Mouse (Mus musculus): ENCODE results near the gene Psip1.
"Not testable (repeated sequence)": the region's sequence is repeated elsewhere in the genome, so short reads cannot be mapped to it uniquely, and the experiment has no call there.

Gene Psip1

GRCm38 (mm10) chr4:83514976-83515669 lies 28.9 kb upstream of the Psip1 start:
- POLR2A ChIA-PET = interaction anchor here in 2 of 4 experiments (1.0 to 1.9 kb wide), 6 partner anchors 10 to 40 kb away, joined by 3 to 8 read pairs (median 6); partner anchors contain the start of genes Ccdc171 (in 2 of the 2) and Psip1 (in 1 of the 2)
- CTCF ChIA-PET = interaction anchor here in 2 of 4 experiments (0.5 to 1.3 kb wide), 6 partner anchors 10 to 212 kb away, joined by 3 to 6 read pairs (median 4); partner anchors contain the start of gene Ccdc171 (in 1 of the 2)

GRCm38 (mm10) chr4:83514183-83514582 lies 27.9 kb upstream of the Psip1 start:
- CTCF ChIA-PET = interaction anchor here in 2 of 4 experiments (0.6 to 1.3 kb wide), 3 partner anchors 14 to 211 kb away, joined by 3 to 5 read pairs (median 4); no protein-coding TSS in a partner anchor
- POLR2A ChIA-PET = interaction anchor here in 2 of 4 experiments (1.0 to 1.9 kb wide), 6 partner anchors 10 to 39 kb away, joined by 3 to 8 read pairs (median 6); partner anchors contain the start of genes Ccdc171 (in 2 of the 2) and Psip1 (in 1 of the 2)

GRCm38 (mm10) chr4:83512644-83513043 lies 26.4 kb upstream of the Psip1 start:
- CTCF ChIA-PET = interaction anchor here in 2 of 4 experiments (0.6 kb wide), 2 partner anchors 15 to 17 kb away, joined by 3 read pairs; no protein-coding TSS in a partner anchor
- POLR2A ChIA-PET = interaction anchor here in 2 of 4 experiments (0.7 to 1.4 kb wide), 2 partner anchors 11 to 27 kb away, joined by 3 read pairs; no protein-coding TSS in a partner anchor

GRCm38 (mm10) chr4:83512217-83512616 lies 26.0 kb upstream of the Psip1 start:
- ChIA-PET POLR2A (interaction anchor here in 2 of 4 experiments (1.4 to 5.7 kb wide), 3 partner anchors 12 to 26 kb away, joined by 3 to 44 read pairs (median 5); partner anchors contain the start of genes Ccdc171 (in 1 of the 2) and Psip1 (in 1 of the 2)), CTCF (interaction anchor here in 3 of 4 experiments (0.6 to 1.9 kb wide), 4 partner anchors 8 to 21 kb away, joined by 3 to 10 read pairs (median 6); no protein-coding TSS in a partner anchor)

- ChIA-PET CTCF (interaction anchor here in 2 of 4 experiments (1.4 to 1.9 kb wide), 6 partner anchors 9 to 208 kb away, joined by 3 to 10 read pairs (median 4); no protein-coding TSS in a partner anchor), POLR2A (interaction anchor here in 3 of 4 experiments (0.7 to 5.7 kb wide), 12 partner anchors 9 to 54 kb away, joined by 3 to 44 read pairs (median 3); partner anchors contain the start of genes Ccdc171 (in 2 of the 3) and Psip1 (in 2 of the 3))
Observed at GRCm38 (mm10) chr4:83511083-83511482, 24.8 kb upstream of the Psip1 start.

GRCm38 (mm10) chr4:83509600-83509999 lies 23.3 kb upstream of the Psip1 start:
- ChIA-PET CTCF (no interaction called here), POLR2A (interaction anchor here in 3 of 4 experiments (0.6 to 5.7 kb wide), 7 partner anchors 9 to 52 kb away, joined by 3 to 44 read pairs (median 5); partner anchors contain the start of genes Ccdc171 (in 1 of the 3) and Psip1 (in 1 of the 3))

- CTCF ChIA-PET = interaction anchor here in 1 of 4 experiments (1.0 to 1.4 kb wide), 3 partner anchors 12 to 19 kb away, joined by 3 to 7 read pairs (median 4); no protein-coding TSS in a partner anchor
- POLR2A ChIA-PET = interaction anchor here in 3 of 4 experiments (0.7 to 5.0 kb wide), 11 partner anchors 10 to 791 kb away, joined by 3 to 34 read pairs (median 7); partner anchors contain the start of genes Psip1 (in 3 of the 3) and Ccdc171 (in 1 of the 3)
Observed at GRCm38 (mm10) chr4:83501037-83501430, 14.8 kb upstream of the Psip1 start.

GRCm38 (mm10) chr4:83500154-83501036 lies 14.1 kb upstream of the Psip1 start:
- ChIA-PET CTCF (interaction anchor here in 3 of 4 experiments (0.5 to 1.4 kb wide), 12 partner anchors 11 to 523 kb away, joined by 3 to 7 read pairs (median 3); no protein-coding TSS in a partner anchor), POLR2A (interaction anchor here (0.7 to 5.0 kb wide), 16 partner anchors 9 to 473 kb away, joined by 3 to 34 read pairs (median 4); partner anchors contain the start of genes Psip1 (in 3 of the 4) and Ccdc171 (in 1 of the 4))

- CTCF ChIA-PET = not testable (repeated sequence)
- POLR2A ChIA-PET = interaction anchor here in 1 of 4 experiments (0.6 to 1.2 kb wide), 2 partner anchors 28 to 39 kb away, joined by 3 to 4 read pairs; no protein-coding TSS in a partner anchor
Observed at GRCm38 (mm10) chr4:83497013-83497412, 10.8 kb upstream of the Psip1 start.

- POLR2A ChIA-PET = no interaction called here
- CTCF ChIA-PET = interaction anchor here in 1 of 4 experiments (0.7 kb wide), 1 partner anchor 100 kb away, joined by 3 read pairs; no protein-coding TSS in a partner anchor
Observed at GRCm38 (mm10) chr4:83493112-83493511, 6.9 kb upstream of the Psip1 start.

- ChIA-PET POLR2A (interaction anchor here in 2 of 4 experiments (0.6 to 11.4 kb wide), 8 partner anchors 9 to 72 kb away, joined by 3 to 118 read pairs (median 37); partner anchors contain the start of genes Ccdc171 (in 2 of the 2) and Snapc3 (in 1 of the 2)), CTCF (interaction anchor here in 3 of 4 experiments (0.6 to 1.6 kb wide), 4 partner anchors 11 to 39 kb away, joined by 4 to 5 read pairs (median 4); no protein-coding TSS in a partner anchor)
Observed at GRCm38 (mm10) chr4:83489121-83489520, 2.9 kb upstream of the Psip1 start.

- ChIA-PET CTCF (interaction anchor here (0.6 to 2.5 kb wide), 14 partner anchors 12 to 224 kb away, joined by 3 to 8 read pairs (median 3); partner anchors contain the start of gene Snapc3 (in 2 of the 4)), POLR2A (interaction anchor here (0.5 to 11.4 kb wide), 45 partner anchors 8 to 1101 kb away, joined by 3 to 118 read pairs (median 4); partner anchors contain the start of genes Ccdc171 (in 4 of the 4), Snapc3 (in 1 of the 4) and Ttc39b (in 1 of the 4))
Observed at GRCm38 (mm10) chr4:83485735-83486116, 533 bp downstream of the Psip1 start.

- ChIA-PET POLR2A (interaction anchor here (0.5 to 11.4 kb wide), 43 partner anchors 8 to 1101 kb away, joined by 3 to 118 read pairs (median 4); partner anchors contain the start of genes Ccdc171 (in 4 of the 4), Snapc3 (in 1 of the 4) and Ttc39b (in 1 of the 4)), CTCF (interaction anchor here (0.6 to 2.5 kb wide), 11 partner anchors 12 to 223 kb away, joined by 3 to 8 read pairs (median 3); partner anchors contain the start of gene Snapc3 (in 1 of the 4))
Observed at GRCm38 (mm10) chr4:83485250-83485649, 1.0 kb downstream of the Psip1 start.

GRCm38 (mm10) chr4:83468208-83468607 lies 18.1 kb downstream of the Psip1 start:
- POLR2A ChIA-PET = interaction anchor here in 2 of 4 experiments (0.7 to 9.7 kb wide), 4 partner anchors 13 to 28 kb away, joined by 3 to 118 read pairs (median 16); partner anchors contain the start of gene Psip1 (in 1 of the 2)
- CTCF ChIA-PET = interaction anchor here in 2 of 4 experiments (0.6 to 0.8 kb wide), 2 partner anchors 18 to 60 kb away, joined by 3 to 5 read pairs; no protein-coding TSS in a partner anchor

- CTCF ChIA-PET = interaction anchor here in 2 of 4 experiments (0.6 to 0.8 kb wide), 2 partner anchors 18 to 61 kb away, joined by 3 to 5 read pairs; no protein-coding TSS in a partner anchor
- POLR2A ChIA-PET = interaction anchor here in 2 of 4 experiments (0.7 to 9.7 kb wide), 6 partner anchors 13 to 1487 kb away, joined by 3 to 118 read pairs (median 4); partner anchors contain the start of gene Psip1 (in 1 of the 2)
Observed at GRCm38 (mm10) chr4:83467615-83468014, 18.6 kb downstream of the Psip1 start.

- POLR2A ChIA-PET = interaction anchor here in 3 of 4 experiments (0.7 to 3.9 kb wide), 9 partner anchors 8 to 66 kb away, joined by 3 to 45 read pairs (median 5); partner anchors contain the start of genes Ccdc171 (in 1 of the 3) and Psip1 (in 1 of the 3)
Observed at GRCm38 (mm10) chr4:83464827-83465226, 21.4 kb downstream of the Psip1 start.

More at GRCm38 (mm10) chr4:83464827-83465226, 21.4 kb downstream of the Psip1 start:
- CTCF ChIA-PET = no interaction called here
